Mouse (Mus musculus) telencephalon, adult 2 months (tissue): ENCODE measurements around the gene Gid4.

ENCODE experiments used
- DNase-seq: peaks from one replicate; pipeline ENCODE4 v3.0.0-alpha.2; 2011; ENCODE audit warnings: low read depth, low spot score

Gid4 gene

GRCm38 (mm10) chr11:60416963-60417716 is at the start of gene Gid4:
Gene Gid4 (plus strand): TSS chr11:60417145.
- peak; percentile 98 for DNase-seq

- DNase-seq, result no peak
Measured at GRCm38 (mm10) chr11:60367256-60367655, 49.7 kb upstream of the Gid4 start.

GRCm38 (mm10) chr11:60368909-60369308 is 48.0 kb upstream of the Gid4 start:
- no peak for DNase-seq

- no peak for DNase-seq
Measured at GRCm38 (mm10) chr11:60369448-60369847, 47.5 kb upstream of the Gid4 start.

- no peak for DNase-seq
Measured at GRCm38 (mm10) chr11:60370431-60370830, 46.5 kb upstream of the Gid4 start.

- DNase-seq, result no peak
Measured at GRCm38 (mm10) chr11:60374481-60374880, 42.5 kb upstream of the Gid4 start.

- DNase-seq, result no peak
Measured at GRCm38 (mm10) chr11:60383518-60383917, 33.4 kb upstream of the Gid4 start.

- DNase-seq, result peak; percentile 85
Measured at GRCm38 (mm10) chr11:60384762-60385421, 32.1 kb upstream of the Gid4 start.

GRCm38 (mm10) chr11:60385946-60386345 is 31.0 kb upstream of the Gid4 start:
- no peak for DNase-seq

- no peak for DNase-seq
Measured at GRCm38 (mm10) chr11:60387944-60388343, 29.0 kb upstream of the Gid4 start.

GRCm38 (mm10) chr11:60391346-60391745 is 25.6 kb upstream of the Gid4 start:
- no peak for DNase-seq

- no peak for DNase-seq
Measured at GRCm38 (mm10) chr11:60396546-60396945, 20.4 kb upstream of the Gid4 start.

- DNase-seq, result peak; percentile 67
Measured at GRCm38 (mm10) chr11:60397172-60397571, 19.8 kb upstream of the Gid4 start.

GRCm38 (mm10) chr11:60406606-60407005 is 10.3 kb upstream of the Gid4 start:
- DNase-seq, result no peak

- DNase-seq, result peak; percentile 70
Measured at GRCm38 (mm10) chr11:60412173-60412572, 4.8 kb upstream of the Gid4 start.

- no peak for DNase-seq
Measured at GRCm38 (mm10) chr11:60412921-60413320, 4.0 kb upstream of the Gid4 start.

- peak; percentile 23 for DNase-seq
Measured at GRCm38 (mm10) chr11:60416590-60416962, 369 bp upstream of the Gid4 start.

GRCm38 (mm10) chr11:60417717-60418472 is 950 bp downstream of the Gid4 start, which contains the start of gene Atpaf2:
Gene Atpaf2 (minus strand): TSS chr11:60418457.
- no peak for DNase-seq

- DNase-seq, result no peak
Measured at GRCm38 (mm10) chr11:60418473-60418803, 1.5 kb downstream of the Gid4 start.

- DNase-seq, result no peak
Measured at GRCm38 (mm10) chr11:60422046-60422668, 5.2 kb downstream of the Gid4 start.

GRCm38 (mm10) chr11:60423006-60423405 is 6.1 kb downstream of the Gid4 start:
- DNase-seq, result no peak

GRCm38 (mm10) chr11:60426417-60426816 is 9.5 kb downstream of the Gid4 start:
- no peak for DNase-seq
